Comparison of ENCODE assay signal across 11 mouse cellular contexts in the genomic region with DNA sequence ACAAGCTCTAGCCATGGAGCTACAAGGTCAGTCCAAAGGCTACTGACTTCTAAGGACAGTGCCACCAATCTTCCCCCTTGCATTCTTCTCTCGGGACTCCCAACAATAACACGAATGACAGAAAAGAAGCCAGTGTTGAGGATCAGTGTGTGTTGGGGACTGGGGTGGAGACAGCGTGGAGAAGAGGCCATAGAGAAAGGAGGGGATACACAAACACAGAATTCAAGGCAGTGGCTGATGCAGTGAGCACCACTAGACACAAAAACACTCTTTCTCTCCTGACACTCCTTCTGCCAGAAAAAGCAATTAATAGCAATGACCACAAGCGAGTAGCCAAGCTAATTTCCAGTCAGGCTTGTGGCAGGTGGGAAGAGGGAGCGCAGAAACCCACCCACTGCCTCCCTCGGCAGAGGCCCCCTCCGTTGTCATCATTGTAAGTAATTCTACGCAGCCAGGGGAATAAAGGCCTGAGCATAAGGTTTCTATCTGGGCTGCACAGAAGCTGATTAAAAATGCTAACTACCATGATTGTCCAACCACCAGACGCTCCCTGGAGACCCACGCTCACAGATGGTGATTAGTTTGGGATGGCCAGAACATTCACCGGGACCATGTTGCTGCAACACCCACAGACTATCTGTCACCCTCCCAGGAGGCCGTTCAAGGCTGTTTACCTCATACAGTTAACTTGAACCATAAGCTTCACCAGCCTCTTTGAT.
DNase-seq lines count a peak whose midpoint lies in the region; ATAC-seq lines count a peak whose summit lies in the region.
"Had no signal": no experiment of that assay in that cellular context is flagged by ENCODE, and none has a peak within 500 bp of the region (broad histone marks: within the 10 kb centered on the region; RNA-seq: fewer than 3 reads in every experiment).

No protein-coding gene starts in this region.

- H3K4me1 ChIP-seq in hindbrain, embryonic 14.5 days (replicated peaks; ENCODE audit: control insufficient read depth, insufficient read depth, low read length) = peaks cover 15% of the 10 kb centered on the region
- H3K4me1 ChIP-seq: heart, embryonic 15.5 days had no signal

- H3K27me3 ChIP-seq in hindbrain, embryonic 14.5 days (ENCODE audit: control insufficient read depth, insufficient read depth, low read length) = no peaks in the 10 kb centered on the region
- H3K27me3 ChIP-seq: heart, embryonic 15.5 days; limb, embryonic 12.5 days had no signal

- WGBS in hindbrain, embryonic 14.5 days = 13% methylated on average over 12 of the region's 12 CpGs

- ATAC-seq in hindbrain, embryonic 14.5 days (ENCODE audit: low FRiP score) = peak; percentile 77
- no peak for ATAC-seq in CD4-positive, CD25-positive, alpha-beta regulatory T cell, adult 4 months

- 0 out of 2 replicates have a peak, but pooled peaks cover 4% of the 10 kb centered on the region for H3K9me3 ChIP-seq in hindbrain, embryonic 14.5 days (ENCODE audit: control insufficient read depth, low read length)
- H3K9me3 ChIP-seq: heart, embryonic 15.5 days had no signal

- H3K36me3 ChIP-seq in hindbrain, embryonic 14.5 days (replicated peaks; ENCODE audit: control insufficient read depth, insufficient read depth) = no peaks in the 10 kb centered on the region
- H3K36me3 ChIP-seq: heart, embryonic 15.5 days had no signal

- peak; percentile 54 for DNase-seq in right cerebral cortex, adult 18-20 months
- DNase-seq in right cerebral cortex, postnatal 14 days = no peak
- DNase-seq in hindbrain, embryonic 14.5 days (ENCODE audit: low spot score) = peak; percentile 57
- peak; percentile 61 for DNase-seq in mesoderm, embryonic 11.5 days (ENCODE audit: low read depth, low spot score)
- DNase-seq in testis, postnatal 14 days (ENCODE audit: low spot score) = no peak
- no peak for DNase-seq in spleen, adult 18-20 months
- no peak for DNase-seq in urinary bladder, postnatal 4 days (ENCODE audit: low spot score in 2 of 2)
- DNase-seq: lung, postnatal 4 days had no signal

- H3K4me2 ChIP-seq in hindbrain, embryonic 14.5 days (replicated peaks) = no peak overlapping the region
- H3K4me2 ChIP-seq: heart, embryonic 15.5 days; limb, embryonic 12.5 days had no signal

- no peak overlapping the region for H3K4me3 ChIP-seq in hindbrain, embryonic 14.5 days (replicated peaks; ENCODE audit: low read length)
- H3K4me3 ChIP-seq: heart, embryonic 15.5 days; limb, embryonic 12.5 days had no signal

- peak overlapping the region; percentile 33 for H3K27ac ChIP-seq in hindbrain, embryonic 14.5 days
- H3K27ac ChIP-seq: heart, embryonic 15.5 days; limb, embryonic 12.5 days had no signal

- H3K9ac ChIP-seq in hindbrain, embryonic 14.5 days = no peak overlapping the region
- H3K9ac ChIP-seq: heart, embryonic 15.5 days; limb, embryonic 12.5 days had no signal

Comparison
In these comparisons a context has a peak if more than half of its experiments do, and no peak if none do; other contexts are left out.
1. DNase-seq: peak in right cerebral cortex, adult 18-20 months (single experiment), hindbrain, embryonic 14.5 days (single experiment) and mesoderm, embryonic 11.5 days (single experiment); none in right cerebral cortex, postnatal 14 days (single experiment), testis, postnatal 14 days (single experiment), spleen, adult 18-20 months (0 of 2) and urinary bladder, postnatal 4 days (0 of 2).